In the genomic region with DNA sequence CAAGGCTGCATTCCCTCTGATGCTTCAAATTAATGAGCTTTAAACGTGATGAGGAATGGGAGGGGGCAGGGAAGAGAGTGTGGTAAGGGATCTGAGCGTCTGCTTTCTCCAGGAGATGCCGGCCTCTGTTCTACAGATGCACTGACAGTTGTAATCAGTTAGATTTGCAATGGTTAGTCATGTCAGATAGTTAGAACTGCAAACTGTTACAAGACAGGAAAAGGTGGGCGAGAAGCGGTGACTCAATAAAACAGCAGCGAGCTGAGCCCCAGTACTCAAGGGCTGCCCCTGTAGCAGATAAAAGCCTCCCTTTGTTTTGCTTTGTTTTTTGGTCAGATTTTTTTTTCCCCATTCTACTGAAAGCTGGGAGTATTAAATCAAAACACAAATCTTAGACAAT, we compare ENCODE assay signal across 13 mouse cellular contexts. TPM values are rescaled to one million over a fixed set of nuclear protein-coding genes. Genes with fewer than 3 reads are reported as not detected.
DNase-seq lines count a peak whose midpoint lies in the region; ATAC-seq and TF ChIP-seq lines count a peak whose summit lies in the region.
"Had no signal": no experiment of that assay in that cellular context is flagged by ENCODE, and none has a peak within 500 bp of the region (broad histone marks: within the 10 kb centered on the region; RNA-seq: fewer than 3 reads in every experiment).

No protein-coding gene starts in this region.

- H3K9ac ChIP-seq in hindbrain, embryonic 13.5 days, result no peak overlapping the region
- no peak overlapping the region for H3K9ac ChIP-seq in hindbrain, embryonic 11.5 days (ENCODE audit: low read depth, low read length)
- no peak overlapping the region for H3K9ac ChIP-seq in lung, postnatal 0 days (replicated peaks; ENCODE audit: low read depth)
- H3K9ac ChIP-seq: forebrain, embryonic 12.5 days; liver, postnatal 0 days; midbrain, embryonic 13.5 days had no signal

- 32% methylated on average over 6 of the region's 6 CpGs for WGBS in hindbrain, embryonic 13.5 days
- 38% methylated on average over 6 of the region's 6 CpGs for WGBS in hindbrain, embryonic 11.5 days
- 47% methylated on average over 6 of the region's 6 CpGs for WGBS in lung, postnatal 0 days

- H3K4me2 ChIP-seq in hindbrain, embryonic 13.5 days, result no peak overlapping the region
- H3K4me2 ChIP-seq in hindbrain, embryonic 11.5 days (replicated peaks; ENCODE audit: low read depth, low read length), result no peak overlapping the region
- no peak overlapping the region for H3K4me2 ChIP-seq in lung, postnatal 0 days (replicated peaks; ENCODE audit: low read depth, low read length)
- H3K4me2 ChIP-seq: forebrain, embryonic 12.5 days; midbrain, embryonic 13.5 days had no signal

- H3K4me3 ChIP-seq in hindbrain, embryonic 13.5 days, result no peak overlapping the region
- H3K4me3 ChIP-seq in hindbrain, embryonic 11.5 days (ENCODE audit: low read depth, low read length), result no peak overlapping the region
- H3K4me3 ChIP-seq in lung, postnatal 0 days (ENCODE audit: low read depth, low read length), result no peak overlapping the region
- H3K4me3 ChIP-seq: forebrain, embryonic 12.5 days; midbrain, embryonic 13.5 days had no signal

- TF ChIP-seq EP300 in lung, postnatal 0 days (IDR thresholded peaks at IDR 0.05), result no peak

- ATAC-seq in hindbrain, embryonic 13.5 days (ENCODE audit: low FRiP score), result peak; percentile 43; the same call in 1 of the 2 replicates
- no peak for ATAC-seq in hindbrain, embryonic 11.5 days (ENCODE audit: low FRiP score)
- peak; percentile 66 for ATAC-seq in granulocyte monocyte progenitor cell, adult 5-6 weeks (replicated peaks; ENCODE audit: poor library complexity, severe bottlenecking)
- no peak for ATAC-seq in lung, postnatal 0 days
- ATAC-seq: liver, postnatal 0 days; midbrain, embryonic 13.5 days had no signal

- no peak overlapping the region for H3K27ac ChIP-seq in hindbrain, embryonic 13.5 days
- no peak overlapping the region for H3K27ac ChIP-seq in hindbrain, embryonic 11.5 days (ENCODE audit: low read depth, low read length)
- no peak overlapping the region for H3K27ac ChIP-seq in lung, postnatal 0 days (ENCODE audit: low read length)
- H3K27ac ChIP-seq: forebrain, embryonic 12.5 days; midbrain, embryonic 13.5 days had no signal

- no peaks in the 10 kb centered on the region for H3K36me3 ChIP-seq in hindbrain, embryonic 13.5 days
- no peaks in the 10 kb centered on the region for H3K36me3 ChIP-seq in hindbrain, embryonic 11.5 days (ENCODE audit: control insufficient read depth, insufficient read depth, low read length)
- no peaks in the 10 kb centered on the region for H3K36me3 ChIP-seq in lung, postnatal 0 days (ENCODE audit: insufficient read depth, low read length)
- H3K36me3 ChIP-seq: forebrain, embryonic 12.5 days; midbrain, embryonic 13.5 days had no signal

- no peak for DNase-seq in hindbrain, embryonic 11.5 days (ENCODE audit: low spot score)
- DNase-seq in thymus, postnatal 14 days, result peak; percentile 20
- DNase-seq in thymus, postnatal 4 days, result no peak
- no peak for DNase-seq in kidney, adult 11 months
- DNase-seq in lung, postnatal 0 days (ENCODE audit: low spot score), result no peak
- DNase-seq: adrenal gland, postnatal 10 days; cerebellum, adult 2 months; heart, postnatal 4 days; liver, postnatal 0 days had no signal

- no peak for TF ChIP-seq CTCF in lung, postnatal 0 days (IDR thresholded peaks at IDR 0.05)

- no peaks in the 10 kb centered on the region for H3K9me3 ChIP-seq in hindbrain, embryonic 13.5 days
- H3K9me3 ChIP-seq in hindbrain, embryonic 11.5 days (ENCODE audit: control insufficient read depth, low read length), result no peaks in the 10 kb centered on the region
- H3K9me3 ChIP-seq in lung, postnatal 0 days (ENCODE audit: low read length), result no peaks in the 10 kb centered on the region
- H3K9me3 ChIP-seq: forebrain, embryonic 12.5 days; midbrain, embryonic 13.5 days had no signal

- peaks cover 13% of the 10 kb centered on the region for H3K4me1 ChIP-seq in hindbrain, embryonic 13.5 days (replicated peaks)
- no peaks in the 10 kb centered on the region for H3K4me1 ChIP-seq in hindbrain, embryonic 11.5 days (replicated peaks; ENCODE audit: control insufficient read depth, insufficient read depth, low read length)
- H3K4me1 ChIP-seq in lung, postnatal 0 days (ENCODE audit: insufficient read depth, low read depth, low read length), result no peaks in the 10 kb centered on the region
- H3K4me1 ChIP-seq: forebrain, embryonic 12.5 days had no signal

- H3K27me3 ChIP-seq in hindbrain, embryonic 13.5 days, result no peaks in the 10 kb centered on the region
- no peaks in the 10 kb centered on the region for H3K27me3 ChIP-seq in hindbrain, embryonic 11.5 days (ENCODE audit: control insufficient read depth, insufficient read depth, low read length)
- no peaks in the 10 kb centered on the region for H3K27me3 ChIP-seq in lung, postnatal 0 days (replicated peaks; ENCODE audit: insufficient read depth, low read length)
- H3K27me3 ChIP-seq: forebrain, embryonic 12.5 days had no signal

RNA-seq across cellular contexts. Expression of gene Supt3, which starts 58.9 kb away (rescaled TPM):
- 22.0 and 22.2 TPM in 2 replicates for polyA plus RNA-seq in hindbrain, embryonic 13.5 days (2015; fragmentation: Nextera tagmentation; extraction: Ambion mirVana)
- 27.5 and 27.8 TPM in 2 replicates for polyA plus RNA-seq in hindbrain, embryonic 11.5 days (2014; fragmentation: Nextera tagmentation; extraction: Ambion mirVana)
- 27.0 and 27.8 TPM in 2 replicates for total RNA-seq in granulocyte monocyte progenitor cell, adult 5-6 weeks (2014; fragmentation: Nextera tagmentation)
- total RNA-seq in granulocyte monocyte progenitor cell, adult 5-6 weeks (2017), result 13.5 and 17.0 TPM in 2 replicates
- polyA plus RNA-seq in lung, postnatal 0 days (2015; fragmentation: Nextera tagmentation; extraction: Ambion mirVana), result 7.8 and 10.9 TPM in 2 replicates

Comparison
In these comparisons a context has a peak if more than half of its experiments do, and no peak if none do; other contexts are left out.
1. ATAC-seq: peak in hindbrain, embryonic 13.5 days (single experiment) and granulocyte monocyte progenitor cell, adult 5-6 weeks (single experiment); none in hindbrain, embryonic 11.5 days (single experiment) and lung, postnatal 0 days (single experiment).